Mouse (Mus musculus) cerebellum, adult 9-10 months (tissue): ENCODE data around the gene Furin.
A peak's percentile ranks its signal among the peaks of the same experiment; 100 is the strongest.

Experiments
- DNase-seq: peaks from one replicate; pipeline ENCODE4 v3.0.0; 2022

Gene Furin

DNA sequence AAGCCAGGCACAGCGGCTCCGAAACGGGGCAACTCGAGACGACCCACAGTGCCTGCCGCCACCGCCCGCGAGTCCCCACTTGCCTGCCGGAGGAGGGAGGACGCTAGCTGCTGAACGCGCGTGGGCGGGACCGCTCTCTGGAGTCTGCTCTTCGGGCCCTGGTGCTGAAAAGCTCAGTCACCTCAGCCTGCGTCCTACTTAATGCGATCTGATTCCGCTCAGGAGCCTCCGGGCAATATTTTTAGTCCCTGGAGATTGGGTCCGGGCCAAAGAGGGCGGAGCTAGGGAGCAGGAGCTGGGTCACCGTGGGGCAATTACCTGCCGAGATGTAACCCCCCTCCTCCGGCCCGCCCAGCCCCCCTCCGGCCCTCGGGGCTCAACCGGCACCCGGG lies 34.6 kb downstream of the Furin start:
- DNase-seq: peak; percentile 92

DNA sequence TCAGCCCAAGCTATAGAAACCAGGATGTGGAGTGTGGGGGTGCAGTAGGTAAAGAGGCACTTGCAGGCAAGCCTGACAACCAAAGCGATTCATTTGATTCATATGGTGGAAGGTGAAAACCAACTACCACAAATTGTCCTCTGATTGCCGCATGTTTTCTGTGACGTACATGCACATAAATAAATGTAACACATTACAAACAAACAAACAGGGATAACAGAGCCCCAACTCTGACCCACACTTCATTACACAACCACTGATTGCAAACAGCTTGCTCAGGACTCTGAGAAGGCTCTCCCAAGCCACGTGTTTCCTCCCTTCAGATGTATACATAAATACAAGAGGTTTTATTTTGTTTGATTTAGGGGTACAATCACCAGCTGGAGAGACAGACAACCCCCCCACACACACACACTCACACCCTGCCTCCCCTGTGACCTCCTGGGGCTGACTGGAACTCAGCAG lies 35.2 kb downstream of the Furin start:
- no peak for DNase-seq

- peak; percentile 71 for DNase-seq
Observed at GRCm38 (mm10) chr7:80369461-80369860, 35.8 kb downstream of the Furin start.

DNA sequence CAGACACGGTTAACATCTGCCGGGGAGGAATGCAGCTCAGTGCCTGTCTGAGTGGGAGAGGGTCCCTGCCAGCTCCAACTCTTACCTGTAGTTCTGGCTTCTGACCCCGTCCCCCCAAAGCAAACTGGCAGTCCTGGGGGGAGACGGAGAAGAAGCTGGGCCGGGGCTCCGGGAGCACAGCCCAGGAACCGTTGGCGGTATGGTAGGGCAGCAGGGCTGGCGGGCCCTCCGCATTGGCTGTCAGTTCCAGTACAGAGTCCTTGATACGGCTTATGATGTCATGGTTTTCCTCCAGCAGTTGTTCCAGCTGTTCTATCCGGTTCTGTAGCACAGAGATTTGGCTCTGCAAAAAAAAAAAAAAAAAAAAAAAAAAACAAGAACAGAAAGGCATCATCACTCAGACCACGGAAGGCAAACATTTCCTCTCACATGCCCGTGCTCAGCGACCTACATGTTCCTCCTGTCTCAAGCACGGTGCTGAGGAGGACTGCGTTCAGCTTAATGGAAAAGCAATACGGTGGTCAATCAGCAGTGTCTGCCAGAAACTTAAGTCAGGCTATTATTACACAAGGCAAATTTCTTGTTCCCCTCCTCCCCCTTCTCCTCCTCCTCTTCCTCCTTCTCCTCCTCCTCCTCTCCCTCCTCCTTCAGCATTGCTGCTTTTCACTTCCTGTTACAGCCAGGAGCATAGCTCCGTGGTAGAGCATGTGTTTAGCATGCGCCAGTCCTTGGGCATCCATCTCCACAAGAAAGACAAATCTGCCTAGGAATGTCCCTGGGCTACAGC lies 36.4 kb downstream of the Furin start:
- peak; percentile 46 for DNase-seq

- DNase-seq: peak; percentile 44
Observed at GRCm38 (mm10) chr7:80368009-80368408, 37.2 kb downstream of the Furin start.

DNA sequence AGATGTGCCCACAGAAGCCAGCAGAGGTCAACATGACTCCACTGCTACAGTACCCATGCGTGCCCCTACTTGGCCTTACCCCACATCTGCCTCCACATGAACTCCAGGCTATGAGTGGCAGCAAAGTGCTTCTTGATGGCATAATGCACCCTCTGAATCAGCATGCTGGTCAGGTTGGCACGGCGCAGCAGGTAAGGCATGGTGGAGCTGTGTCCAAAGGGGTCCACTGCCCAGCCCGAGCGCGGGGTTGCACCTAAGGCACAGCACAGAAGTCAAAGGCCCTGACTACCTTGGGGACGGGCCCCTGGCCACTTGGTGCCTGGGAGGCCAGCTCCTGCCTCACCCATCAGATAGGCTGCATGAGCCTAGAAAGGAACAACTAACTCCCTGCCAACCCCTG lies 38.0 kb downstream of the Furin start:
- no peak for DNase-seq

- no peak for DNase-seq
Observed at GRCm38 (mm10) chr7:80365759-80366158, 39.5 kb downstream of the Furin start.

GRCm38 (mm10) chr7:80360435-80360834 lies 44.8 kb downstream of the Furin start:
- DNase-seq: no peak

DNA sequence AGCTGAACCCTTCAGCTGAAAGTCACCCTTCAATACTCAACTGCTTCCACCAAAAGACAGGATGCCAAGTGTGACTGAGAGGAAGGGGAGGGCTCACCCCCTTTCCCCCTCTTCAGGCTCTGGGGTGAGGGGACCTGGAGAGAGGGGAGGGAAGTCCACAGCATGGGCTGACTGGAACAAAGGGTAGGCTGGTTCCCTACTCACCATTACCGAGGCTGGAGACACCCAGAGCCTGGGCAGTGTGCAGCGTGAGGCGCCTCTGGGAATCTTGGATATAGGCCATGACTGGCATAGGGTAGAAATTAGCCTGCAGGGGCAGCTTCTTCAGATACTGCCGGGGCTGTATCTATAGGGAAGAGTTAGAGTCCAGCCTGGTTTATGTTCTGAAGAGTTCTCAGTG lies 47.2 kb downstream of the Furin start:
- DNase-seq: no peak

- no peak for DNase-seq
Observed at GRCm38 (mm10) chr7:80357156-80357555, 48.1 kb downstream of the Furin start.

GRCm38 (mm10) chr7:80356351-80356750 lies 48.9 kb downstream of the Furin start:
- peak; percentile 62 for DNase-seq

DNA sequence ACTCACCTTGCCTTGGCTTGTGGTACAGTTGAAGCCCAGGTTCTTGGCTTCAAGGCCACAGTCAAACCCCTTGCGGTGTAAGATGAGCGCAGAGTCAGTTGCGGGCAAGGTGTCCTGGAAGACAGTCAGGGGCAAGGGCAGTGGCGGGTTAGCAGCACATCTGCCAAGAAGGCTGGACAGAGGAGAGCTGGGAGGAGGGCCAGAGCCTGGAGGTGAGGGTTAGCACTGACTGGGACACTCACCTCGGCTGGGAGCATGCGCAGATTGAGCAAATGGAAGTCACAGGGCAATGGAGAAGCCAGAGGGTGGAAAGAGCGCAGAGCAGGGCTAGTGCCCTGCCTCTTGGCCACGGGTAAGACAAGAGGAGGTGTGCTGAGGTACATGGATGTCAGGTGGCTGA lies 52.3 kb downstream of the Furin start:
- DNase-seq: no peak

- no peak for DNase-seq
Observed at GRCm38 (mm10) chr7:80350808-80351207, 54.4 kb downstream of the Furin start.

GRCm38 (mm10) chr7:80347670-80348586 lies 57.3 kb downstream of the Furin start:
- DNase-seq: no peak

GRCm38 (mm10) chr7:80346830-80347229 lies 58.4 kb downstream of the Furin start:
- DNase-seq: no peak

DNA sequence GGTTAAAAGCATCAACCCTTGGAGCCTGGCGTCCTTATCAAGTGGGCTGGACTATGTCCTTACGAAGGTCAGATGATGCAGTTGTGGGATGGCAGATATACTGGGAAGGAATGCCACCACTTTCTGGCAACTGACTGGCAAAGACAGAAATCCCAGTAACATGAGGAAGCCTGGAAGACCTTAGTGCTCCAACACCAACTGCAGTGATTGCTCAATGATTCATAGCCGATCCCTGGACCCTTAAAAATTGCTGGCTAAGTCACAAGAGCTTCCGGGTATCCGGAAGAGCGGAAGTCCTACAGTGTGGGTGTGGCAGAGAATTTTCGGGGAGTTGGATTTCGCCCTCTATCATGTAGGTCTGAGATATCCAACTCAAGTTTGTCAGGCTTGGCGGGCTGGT lies 59.1 kb downstream of the Furin start:
- DNase-seq: no peak

DNA sequence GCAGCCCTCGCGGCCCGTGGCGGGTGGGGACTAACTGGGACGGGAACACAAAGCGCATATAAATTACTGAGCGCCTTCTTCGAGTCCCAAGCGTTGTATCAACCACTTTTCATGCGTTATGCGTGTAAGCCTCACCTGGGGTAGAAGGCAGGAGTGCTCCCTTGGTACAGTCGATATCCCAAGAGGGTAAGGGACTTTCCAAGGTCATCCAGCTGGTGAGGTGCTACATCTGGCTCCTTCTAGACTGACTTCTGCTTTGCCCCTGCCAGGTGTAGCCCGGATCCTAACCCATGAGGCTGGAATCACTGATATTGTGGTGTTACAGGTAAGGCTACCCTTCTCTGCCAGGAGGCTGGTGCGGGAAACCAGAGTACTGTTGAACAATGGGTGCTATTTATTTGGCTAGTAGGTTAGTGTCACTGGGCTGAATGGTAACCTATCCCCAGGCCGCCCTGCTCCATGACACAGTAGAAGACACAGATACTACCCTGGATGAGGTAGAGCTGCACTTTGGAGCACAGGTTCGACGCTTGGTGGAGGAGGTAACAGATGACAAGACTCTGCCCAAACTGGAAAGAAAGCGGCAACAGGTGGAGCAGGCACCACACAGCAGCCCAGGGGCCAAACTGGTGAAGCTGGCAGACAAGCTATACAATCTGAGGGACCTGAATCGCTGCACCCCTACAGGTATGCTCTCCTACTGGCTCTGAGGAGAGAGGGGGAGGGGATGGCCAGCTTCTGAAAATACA lies 61.8 kb downstream of the Furin start:
- no peak for DNase-seq

DNA sequence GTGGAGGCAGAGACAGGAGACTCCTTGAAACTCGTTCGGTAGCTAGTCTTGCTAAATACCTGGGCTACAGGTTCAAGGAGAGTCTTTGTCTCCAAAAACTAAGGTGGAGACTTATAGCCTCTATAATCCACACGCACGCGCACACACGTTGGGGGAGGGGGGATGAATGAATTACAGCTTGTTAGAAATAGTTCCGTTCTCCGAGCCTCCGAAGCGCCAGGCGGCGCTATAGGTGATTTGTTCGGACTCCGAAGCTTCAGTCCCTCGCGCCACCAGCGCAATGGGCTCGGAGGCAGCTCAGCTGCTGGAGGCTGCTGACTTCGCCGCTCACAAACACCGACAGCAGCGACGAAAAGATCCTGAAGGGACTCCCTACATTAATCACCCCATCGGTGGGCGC lies 62.4 kb downstream of the Furin start, which contains the start of gene Hddc3:
Gene Hddc3 (plus strand): TSS at position 247 of the 400 bp plus-strand sequence.
- DNase-seq: peak; percentile 96

- DNase-seq: peak; percentile 65
Observed at GRCm38 (mm10) chr7:80341793-80342192, 63.4 kb downstream of the Furin start.

- peak; percentile 81 for DNase-seq
Observed at GRCm38 (mm10) chr7:80340793-80341192, 64.4 kb downstream of the Furin start, which contains the start of gene Unc45a. Unc45a (minus strand) TSS chr7:80341005.

GRCm38 (mm10) chr7:80339793-80340628 lies 65.2 kb downstream of the Furin start:
- peak; percentile 99 for DNase-seq

DNA sequence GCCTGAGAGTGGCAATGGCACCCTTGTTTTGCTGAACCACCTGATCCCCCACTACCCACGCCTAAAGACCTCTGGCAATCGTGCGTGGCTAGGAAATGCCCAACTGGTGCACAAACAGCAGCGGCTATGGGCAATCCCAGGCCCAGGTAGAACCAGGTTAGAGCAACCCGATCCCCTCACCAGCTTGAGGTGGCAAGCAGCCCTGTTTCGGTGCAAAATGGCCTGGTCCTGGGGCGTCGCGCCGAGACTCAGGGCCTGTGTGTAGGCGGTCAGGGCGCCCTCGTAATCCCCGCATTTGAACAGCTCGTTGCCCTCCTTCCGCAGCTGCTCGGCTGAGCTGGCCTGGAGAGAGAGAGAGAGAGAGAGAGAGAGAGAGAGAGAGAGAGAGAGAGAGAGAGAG lies 65.9 kb downstream of the Furin start:
- DNase-seq: no peak
